Mouse (Mus musculus) MEL (cell line): Measurements from ENCODE around the gene Cntnap2. TPM values are rescaled to one million over a fixed set of nuclear protein-coding genes. Genes with fewer than 3 reads are reported as not detected.

Experiments
- DNase-seq: peaks from one replicate; pipeline ENCODE4 v3.0.0; 2011; ENCODE audit warnings: low read depth, low spot score
- H3K27ac ChIP-seq: 2 replicates; pipeline ENCODE4 v1.5.1; 2012; ENCODE audit warnings: low read depth, mild to moderate bottlenecking, control low read depth, low read length, moderate library complexity; ENCODE audit not compliant: control insufficient read depth
- H3K27me3 ChIP-seq, 2 experiments: fragments of 150-350 bp in 1 of 2; sonication (generic) in 1 of 2; 2 replicates each; pipeline ENCODE4 v1.6.1; 2012; ENCODE audit warnings: low read length in 2 of 2, mild to moderate bottlenecking in 2 of 2, improper control_type of control experiment in 1 of 2, moderate library complexity in 1 of 2; ENCODE audit not compliant: insufficient read depth in 2 of 2, control insufficient read depth in 1 of 2
- H3K36me3 ChIP-seq, 2 experiments: 2 replicates each; pipeline ENCODE4 v1.6.1; 2012 to 2014; ENCODE audit warnings: low read length in 2 of 2, improper control_type of control experiment in 1 of 2, inconsistent platforms in 1 of 2, mild to moderate bottlenecking in 1 of 2; ENCODE audit not compliant: insufficient read depth in 2 of 2, control insufficient read depth in 1 of 2
- H3K4me1 ChIP-seq, 2 experiments: fragments of 150-350 bp in 1 of 2; sonication (generic) in 1 of 2; 2 replicates each; pipeline ENCODE4 v1.6.1; 2012; ENCODE audit warnings: low read length in 2 of 2, improper control_type of control experiment in 1 of 2, mild to moderate bottlenecking in 1 of 2; ENCODE audit not compliant: insufficient read depth in 2 of 2, control insufficient read depth in 1 of 2
- H3K4me3 ChIP-seq, 2 experiments: fragments of 150-350 bp in 1 of 2; sonication (generic) in 1 of 2; 2 replicates each; pipeline ENCODE4 v1.5.1; 2012; ENCODE audit warnings: low read depth in 2 of 2, low read length in 2 of 2, mild to moderate bottlenecking in 2 of 2, moderate library complexity in 2 of 2, control low read depth in 1 of 2, improper control_type of control experiment in 1 of 2; ENCODE audit not compliant: control insufficient read depth in 1 of 2, insufficient read depth in 1 of 2
- H3K79me2 ChIP-seq: 2 replicates; pipeline ENCODE4 v1.6.1; 2012; ENCODE audit warnings: mild to moderate bottlenecking, low read length, moderate library complexity; ENCODE audit not compliant: control insufficient read depth, poor library complexity, insufficient read depth
- H3K9ac ChIP-seq: 2 replicates; pipeline ENCODE4 v1.6.1; 2012; ENCODE audit warnings: low read depth, mild to moderate bottlenecking, control low read depth, low read length, moderate library complexity; ENCODE audit not compliant: control insufficient read depth, poor library complexity, severe bottlenecking
- H3K9me3 ChIP-seq: fragments of 150-350 bp; sonication (generic); replicated peaks from 2 replicates; pipeline ENCODE4 v1.6.1; 2012; ENCODE audit warnings: mild to moderate bottlenecking, low read length, improper control_type of control experiment, moderate library complexity; ENCODE audit not compliant: insufficient read depth
- CHD1 ChIP-seq: IDR thresholded peaks from 2 replicates; pipeline ENCODE4 v1.6.1; 2012; ENCODE audit warnings: low read depth, mild to moderate bottlenecking, inconsistent platforms, low read length, improper control_type of control experiment
- CHD2 ChIP-seq: IDR thresholded peaks from 2 replicates; pipeline ENCODE4 v1.6.1; 2011; ENCODE audit warnings: low read length, improper control_type of control experiment
- GATA1 ChIP-seq: IDR thresholded peaks from 2 replicates; pipeline ENCODE4 v1.6.1; 2011; ENCODE audit warnings: low read depth, low read length, improper control_type of control experiment
- MAFK ChIP-seq: IDR thresholded peaks from 2 replicates; pipeline ENCODE4 v1.6.1; 2011; ENCODE audit warnings: low read depth, mild to moderate bottlenecking, low read length, improper control_type of control experiment, borderline replicate concordance
- MXI1 ChIP-seq: IDR thresholded peaks from 2 replicates; pipeline ENCODE4 v1.6.1; 2011; ENCODE audit warnings: mild to moderate bottlenecking, low read depth, low read length, improper control_type of control experiment
- MYC ChIP-seq: IDR thresholded peaks from 2 replicates; pipeline ENCODE4 v1.6.1; 2011; ENCODE audit warnings: low read depth, mild to moderate bottlenecking, low read length, improper control_type of control experiment, moderate library complexity
- NELFE ChIP-seq: IDR thresholded peaks from 2 replicates; pipeline ENCODE4 v1.6.1; 2011; ENCODE audit warnings: low read depth, low read length, improper control_type of control experiment
- RAD21 ChIP-seq: IDR thresholded peaks from 2 replicates; pipeline ENCODE4 v1.6.1; 2011; ENCODE audit warnings: mild to moderate bottlenecking, low read depth, low read length, improper control_type of control experiment
- RCOR1 ChIP-seq: IDR thresholded peaks from 2 replicates; pipeline ENCODE4 v1.6.1; 2012; ENCODE audit warnings: low read depth, mild to moderate bottlenecking, inconsistent platforms, low read length, improper control_type of control experiment
- SIN3A ChIP-seq: IDR thresholded peaks from 2 replicates; pipeline ENCODE4 v1.6.1; 2012; ENCODE audit warnings: low read length, improper control_type of control experiment, inconsistent platforms
- TAL1 ChIP-seq: IDR thresholded peaks from 2 replicates; pipeline ENCODE4 v1.6.1; 2012; ENCODE audit warnings: mild to moderate bottlenecking, inconsistent platforms, low read length, moderate library complexity, mixed read lengths
- TBP ChIP-seq: IDR thresholded peaks from 2 replicates; pipeline ENCODE4 v1.8.0; 2011; ENCODE audit warnings: low read depth, low read length, improper control_type of control experiment
- USF1 ChIP-seq: IDR thresholded peaks from 2 replicates; pipeline ENCODE4 v1.6.1; 2014; ENCODE audit warnings: low read depth, mild to moderate bottlenecking, inconsistent platforms, low read length, improper control_type of control experiment, moderate library complexity
- USF2 ChIP-seq, 2 experiments: IDR thresholded peaks; 2 replicates each; pipeline ENCODE4 v1.6.1; 2011 to 2012; ENCODE audit warnings: improper control_type of control experiment in 2 of 2, low read length in 2 of 2, borderline replicate concordance in 1 of 2, inconsistent platforms in 1 of 2, low read depth in 1 of 2, mild to moderate bottlenecking in 1 of 2; ENCODE audit not compliant: insufficient read depth in 1 of 2
- ZC3H11A ChIP-seq: IDR thresholded peaks from 2 replicates; pipeline ENCODE4 v1.6.1; 2012; ENCODE audit warnings: low read depth, mild to moderate bottlenecking, inconsistent platforms, low read length, improper control_type of control experiment
- ZNF384 ChIP-seq: IDR thresholded peaks from 2 replicates; pipeline ENCODE4 v1.6.1; 2012; ENCODE audit warnings: low read depth, mild to moderate bottlenecking, inconsistent platforms, low read length, improper control_type of control experiment
- polyA plus RNA-seq, 2 experiments: library from polyadenylated mRNA; stranded (reverse) in 1 of 2; unstranded in 1 of 2; fragments of >175 nt in 1 of 2; fragments of >200 nt in 1 of 2; gene quantifications; 2 replicates each; pipeline versions ENCODE4 v1.2.1 to v1.2.4; 2012; ENCODE audit warnings: low replicate concordance in 2 of 2, low read depth in 1 of 2; ENCODE audit not compliant: insufficient read length in 2 of 2, insufficient read depth in 1 of 2, missing spikeins in 1 of 2
- total RNA-seq: library from RNA; depleted of rRNA; stranded (reverse); fragments of 300-350 nt; gene quantifications from 2 replicates; pipeline ENCODE4 v1.2.3, GENCODE M21; 2012

Cntnap2 gene
- total and polyA plus RNA-seq, 3 experiments = 0.01 TPM; not detected in 2

DNA sequence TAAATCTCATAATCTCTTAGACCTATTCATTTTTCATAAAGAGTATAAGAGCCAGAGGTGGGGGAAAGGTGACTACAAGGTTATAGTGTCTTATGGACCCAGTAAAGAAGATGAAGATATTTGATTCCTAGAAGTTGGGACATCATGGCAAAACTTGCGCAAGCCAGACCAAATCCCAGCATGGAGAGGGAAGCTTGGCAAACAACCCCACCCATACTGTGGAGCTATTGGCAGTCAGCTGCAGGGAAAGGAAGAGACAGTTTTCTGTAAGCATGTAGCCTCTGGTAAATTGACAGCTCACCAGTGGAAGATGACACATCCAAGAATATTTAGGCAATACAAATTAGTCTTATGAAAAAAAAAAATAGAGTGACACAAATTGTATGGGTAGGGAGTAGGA, 931.9 kb downstream of the Cntnap2 start:
- Histone ChIP-seq H3K79me2 (no peaks in the 10 kb centered on the region), H3K27ac (no peak overlapping the region), H3K9ac (no peak overlapping the region), H3K36me3 (no peaks in the 10 kb centered on the region), H3K4me3 (no peak overlapping the region), H3K27me3 (no peaks in the 10 kb centered on the region), H3K4me1 (no peaks in the 10 kb centered on the region), H3K9me3 (no peaks in the 10 kb centered on the region)
- TF ChIP-seq TAL1 (no peak), ZNF384 (no peak), ZC3H11A (no peak), CHD2 (no peak), USF1 (no peak), NELFE (no peak)
- DNase-seq = no peak

DNA sequence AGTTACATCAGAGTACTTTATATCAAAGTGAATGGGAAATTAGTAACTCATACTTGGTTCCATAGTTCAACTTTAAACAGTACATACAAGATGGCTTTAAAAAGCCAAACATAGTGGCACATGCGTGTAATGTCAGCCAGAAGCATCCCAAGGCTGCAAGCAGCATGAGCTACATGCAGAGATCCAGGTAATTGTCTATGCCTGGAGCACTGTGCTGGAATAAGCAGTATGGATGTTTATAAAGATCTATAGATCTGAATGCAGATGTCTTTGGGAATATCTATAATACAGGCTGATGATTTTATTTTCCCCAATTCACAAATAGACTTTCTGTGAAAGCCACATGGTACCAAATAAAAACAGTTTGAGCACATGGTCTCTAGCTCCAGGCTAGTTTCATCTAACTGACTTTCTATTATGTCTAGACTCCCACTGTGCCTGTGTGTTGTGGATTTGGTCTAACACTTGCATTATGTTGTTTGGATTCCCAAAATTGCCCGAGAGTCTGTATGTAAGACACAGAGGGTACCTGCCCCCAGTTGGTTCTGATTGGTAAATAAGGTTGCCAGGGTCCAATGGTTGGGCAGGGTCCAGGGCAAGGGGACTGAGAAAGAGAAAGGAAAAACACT, 963.5 kb downstream of the Cntnap2 start:
- H3K79me2 ChIP-seq = no peaks in the 10 kb centered on the region
- DNase-seq = no peak
- no peaks in the 10 kb centered on the region for H3K27me3 ChIP-seq
- no peak overlapping the region for H3K27ac ChIP-seq
- no peaks in the 10 kb centered on the region for H3K36me3 ChIP-seq
- H3K4me1 ChIP-seq = no peaks in the 10 kb centered on the region
- H3K4me3 ChIP-seq = no peak overlapping the region
- H3K9me3 ChIP-seq = no peaks in the 10 kb centered on the region
- no peak for TF ChIP-seq RCOR1
- TF ChIP-seq MAFK = no peak
- TF ChIP-seq RAD21 = no peak
- no peak for TF ChIP-seq MXI1
- no peak for TF ChIP-seq TBP
- TF ChIP-seq SIN3A = no peak
- TF ChIP-seq CHD1 = no peak
- TF ChIP-seq, all 39 proteins: peak for 0
- no peak overlapping the region for H3K9ac ChIP-seq

DNA sequence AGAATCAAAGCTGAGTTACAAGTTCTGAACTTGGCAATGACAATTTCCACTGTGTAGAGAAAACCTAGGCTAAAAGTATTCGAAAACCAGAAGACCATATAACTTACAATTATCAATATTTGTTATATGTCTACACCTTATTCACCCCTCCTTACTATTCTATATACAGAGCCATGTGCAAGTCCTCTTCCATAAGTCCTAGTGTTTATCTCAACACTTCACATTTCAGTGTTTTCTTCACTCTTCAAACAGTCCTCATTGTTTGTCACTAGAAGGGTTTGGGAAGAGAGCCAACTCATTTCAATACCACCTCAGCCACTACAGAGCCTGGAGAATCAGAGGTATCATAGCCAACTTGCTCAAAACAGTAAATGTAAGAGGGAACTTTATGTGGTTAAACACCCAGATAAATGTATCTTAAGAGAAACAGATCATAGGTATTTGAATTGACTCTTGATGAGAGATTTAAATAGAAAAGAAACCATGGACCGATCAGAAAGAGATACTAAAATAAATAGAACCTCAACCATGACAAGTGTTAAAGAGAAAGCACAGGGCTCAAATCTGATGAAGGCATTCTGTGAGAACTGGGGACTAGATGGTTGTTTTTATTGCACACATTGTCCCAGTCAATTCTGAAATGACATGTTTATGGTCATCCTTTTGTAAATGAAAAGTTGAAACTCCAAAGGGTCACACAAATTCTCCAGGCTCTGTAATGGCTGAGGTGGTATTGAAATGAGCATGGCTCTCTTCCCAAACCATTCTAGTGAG, 972.9 kb downstream of the Cntnap2 start:
- TF ChIP-seq USF2 (IDR thresholded peaks at IDR 0.05; ENCODE audit: borderline replicate concordance in 1 of 2, insufficient read depth in 1 of 2, low read depth in 1 of 2, low read length in 2 of 2) (no peak), MYC (no peak), MAFK (no peak), ZC3H11A (no peak), GATA1 (no peak), TAL1 (no peak), MXI1 (no peak), CHD1 (no peak), SIN3A (no peak)
- Histone ChIP-seq H3K79me2 (no peaks in the 10 kb centered on the region), H3K27me3 (no peaks in the 10 kb centered on the region), H3K4me1 (no peaks in the 10 kb centered on the region), H3K9ac (no peak overlapping the region), H3K27ac (no peak overlapping the region), H3K36me3 (no peaks in the 10 kb centered on the region), H3K4me3 (no peak overlapping the region), H3K9me3 (no peaks in the 10 kb centered on the region)
- no peak for DNase-seq
